18 mouse cellular contexts compared by ENCODE assay signal in genomic region chr16:96926977-96927376, GRCm38 (mm10).
DNase-seq lines count a peak whose midpoint lies in the region; ATAC-seq lines count a peak whose summit lies in the region.
"Had no signal": no experiment of that assay in that cellular context is flagged by ENCODE, and none has a peak within 500 bp of the region (broad histone marks: within the 10 kb centered on the region; RNA-seq: fewer than 3 reads in every experiment).

No protein-coding gene starts in this region.

- no peak for DNase-seq in forebrain, embryonic 11.5 days (ENCODE audit: low spot score)
- no peak for DNase-seq in midbrain, embryonic 11.5 days (ENCODE audit: low spot score, missing footprints)
- no peak for DNase-seq in thymus, postnatal 10 days (ENCODE audit: low spot score in 2 of 2)
- DNase-seq: adrenal gland, postnatal 25 days; gastrocnemius, postnatal 36 days; kidney, postnatal 36 days; liver, postnatal 0 days; lung, postnatal 4 days had no signal

- no peaks in the 10 kb centered on the region for H3K9me3 ChIP-seq in forebrain, embryonic 12.5 days
- H3K9me3 ChIP-seq in forebrain, embryonic 11.5 days (ENCODE audit: control insufficient read depth, low read length) = no peaks in the 10 kb centered on the region
- no peaks in the 10 kb centered on the region for H3K9me3 ChIP-seq in midbrain, embryonic 13.5 days
- H3K9me3 ChIP-seq in midbrain, embryonic 11.5 days (ENCODE audit: control insufficient read depth, low read length) = no peaks in the 10 kb centered on the region
- H3K9me3 ChIP-seq in forebrain, embryonic 16.5 days (ENCODE audit: control insufficient read depth, low read length) = no peaks in the 10 kb centered on the region
- H3K9me3 ChIP-seq in neural tube, embryonic 15.5 days (replicated peaks) = no peaks in the 10 kb centered on the region
- H3K9me3 ChIP-seq: embryonic facial prominence, embryonic 12.5 days; G1E; heart, embryonic 15.5 days; intestine, embryonic 15.5 days; limb, embryonic 13.5 days had no signal

- H3K4me1 ChIP-seq in forebrain, embryonic 12.5 days = peaks cover 8% of the 10 kb centered on the region
- H3K4me1 ChIP-seq in forebrain, embryonic 11.5 days (replicated peaks; ENCODE audit: control insufficient read depth, insufficient read depth, low read length) = no peaks in the 10 kb centered on the region
- peaks cover 14% of the 10 kb centered on the region for H3K4me1 ChIP-seq in midbrain, embryonic 13.5 days (replicated peaks)
- no peaks in the 10 kb centered on the region for H3K4me1 ChIP-seq in midbrain, embryonic 11.5 days (ENCODE audit: control insufficient read depth, insufficient read depth, low read length)
- peaks cover 9% of the 10 kb centered on the region for H3K4me1 ChIP-seq in forebrain, embryonic 16.5 days (replicated peaks; ENCODE audit: control insufficient read depth, insufficient read depth, low read length)
- H3K4me1 ChIP-seq in neural tube, embryonic 15.5 days = peaks cover 10% of the 10 kb centered on the region
- H3K4me1 ChIP-seq: intestine, embryonic 15.5 days; limb, embryonic 13.5 days had no signal

- WGBS in forebrain, embryonic 12.5 days = 65% methylated on average over 3 of the region's 3 CpGs
- 61% methylated on average over 3 of the region's 3 CpGs for WGBS in forebrain, embryonic 11.5 days
- 52% methylated on average over 3 of the region's 3 CpGs for WGBS in midbrain, embryonic 13.5 days
- 65% methylated on average over 3 of the region's 3 CpGs for WGBS in midbrain, embryonic 11.5 days
- 36% methylated on average over 3 of the region's 3 CpGs for WGBS in forebrain, embryonic 16.5 days
- WGBS in neural tube, embryonic 15.5 days = 50% methylated on average over 3 of the region's 3 CpGs

- H3K27ac ChIP-seq in forebrain, embryonic 12.5 days = no peak overlapping the region
- H3K27ac ChIP-seq in forebrain, embryonic 11.5 days (ENCODE audit: low read depth, low read length) = no peak overlapping the region
- H3K27ac ChIP-seq in midbrain, embryonic 13.5 days = peak overlapping the region; percentile 74
- H3K27ac ChIP-seq in midbrain, embryonic 11.5 days (ENCODE audit: low read depth, low read length) = no peak overlapping the region
- peak overlapping the region; percentile 63 for H3K27ac ChIP-seq in forebrain, embryonic 16.5 days (ENCODE audit: low read length)
- 0 out of 2 replicates have a peak overlapping the region, but pooled peaks have one; percentile 30 for H3K27ac ChIP-seq in neural tube, embryonic 15.5 days (replicated peaks)
- H3K27ac ChIP-seq: embryonic facial prominence, embryonic 12.5 days; heart, embryonic 15.5 days; intestine, embryonic 15.5 days; limb, embryonic 13.5 days had no signal

- peak; percentile 61; the same call in 1 of the 2 replicates for ATAC-seq in forebrain, embryonic 12.5 days (ENCODE audit: low FRiP score)
- no peak for ATAC-seq in forebrain, embryonic 11.5 days (replicated peaks; ENCODE audit: low FRiP score)
- ATAC-seq in midbrain, embryonic 13.5 days = peak; percentile 67
- no peak for ATAC-seq in midbrain, embryonic 11.5 days (ENCODE audit: low FRiP score)
- ATAC-seq in forebrain, embryonic 16.5 days = peak; percentile 90
- 0 out of 2 replicates have a peak, but pooled peaks have one; percentile 47 for ATAC-seq in neural tube, embryonic 15.5 days (ENCODE audit: low FRiP score)
- no peak for ATAC-seq in erythroid progenitor cell, adult 5-6 weeks (replicated peaks; ENCODE audit: low FRiP score, poor library complexity, severe bottlenecking)
- ATAC-seq: intestine, embryonic 15.5 days; liver, postnatal 0 days had no signal

- H3K36me3 ChIP-seq in forebrain, embryonic 12.5 days (replicated peaks) = no peaks in the 10 kb centered on the region
- H3K36me3 ChIP-seq in forebrain, embryonic 11.5 days (ENCODE audit: control insufficient read depth, insufficient read depth, low read length) = no peaks in the 10 kb centered on the region
- no peaks in the 10 kb centered on the region for H3K36me3 ChIP-seq in midbrain, embryonic 13.5 days
- H3K36me3 ChIP-seq in midbrain, embryonic 11.5 days (ENCODE audit: control insufficient read depth, insufficient read depth, low read length) = no peaks in the 10 kb centered on the region
- H3K36me3 ChIP-seq in forebrain, embryonic 16.5 days (ENCODE audit: control insufficient read depth, insufficient read depth) = no peaks in the 10 kb centered on the region
- H3K36me3 ChIP-seq in neural tube, embryonic 15.5 days = no peaks in the 10 kb centered on the region
- H3K36me3 ChIP-seq: embryonic facial prominence, embryonic 12.5 days; G1E; heart, embryonic 15.5 days; intestine, embryonic 15.5 days; limb, embryonic 13.5 days had no signal

- no peak overlapping the region for H3K9ac ChIP-seq in forebrain, embryonic 12.5 days
- H3K9ac ChIP-seq in forebrain, embryonic 11.5 days (ENCODE audit: low read length) = no peak overlapping the region
- no peak overlapping the region for H3K9ac ChIP-seq in midbrain, embryonic 13.5 days (replicated peaks)
- no peak overlapping the region for H3K9ac ChIP-seq in midbrain, embryonic 11.5 days (ENCODE audit: low read length)
- no peak overlapping the region for H3K9ac ChIP-seq in forebrain, embryonic 16.5 days (replicated peaks; ENCODE audit: low read depth, low read length)
- no peak overlapping the region for H3K9ac ChIP-seq in neural tube, embryonic 15.5 days (replicated peaks)
- H3K9ac ChIP-seq: embryonic facial prominence, embryonic 12.5 days; heart, embryonic 15.5 days; intestine, embryonic 15.5 days; limb, embryonic 13.5 days; liver, postnatal 0 days had no signal

- H3K4me2 ChIP-seq in forebrain, embryonic 12.5 days = no peak overlapping the region
- no peak overlapping the region for H3K4me2 ChIP-seq in forebrain, embryonic 11.5 days (ENCODE audit: low read depth, low read length, severe bottlenecking)
- no peak overlapping the region; the same call in 1 of the 2 replicates for H3K4me2 ChIP-seq in midbrain, embryonic 13.5 days (replicated peaks)
- H3K4me2 ChIP-seq in midbrain, embryonic 11.5 days = no peak overlapping the region
- H3K4me2 ChIP-seq in forebrain, embryonic 16.5 days (ENCODE audit: low read length) = no peak overlapping the region
- H3K4me2 ChIP-seq in neural tube, embryonic 15.5 days = no peak overlapping the region; the same call in 1 of the 2 replicates
- H3K4me2 ChIP-seq: embryonic facial prominence, embryonic 12.5 days; heart, embryonic 15.5 days; intestine, embryonic 15.5 days; limb, embryonic 13.5 days had no signal

- H3K4me3 ChIP-seq in forebrain, embryonic 12.5 days (replicated peaks) = no peak overlapping the region
- H3K4me3 ChIP-seq in forebrain, embryonic 11.5 days (ENCODE audit: low read depth, low read length) = no peak overlapping the region
- H3K4me3 ChIP-seq in midbrain, embryonic 13.5 days (replicated peaks) = no peak overlapping the region
- no peak overlapping the region for H3K4me3 ChIP-seq in midbrain, embryonic 11.5 days (ENCODE audit: low read depth, low read length)
- H3K4me3 ChIP-seq in forebrain, embryonic 16.5 days (replicated peaks; ENCODE audit: low read length) = no peak overlapping the region
- H3K4me3 ChIP-seq in neural tube, embryonic 15.5 days (replicated peaks) = no peak overlapping the region
- H3K4me3 ChIP-seq: embryonic facial prominence, embryonic 12.5 days; heart, embryonic 15.5 days; intestine, embryonic 15.5 days; limb, embryonic 13.5 days had no signal

- H3K27me3 ChIP-seq in forebrain, embryonic 12.5 days = no peaks in the 10 kb centered on the region
- H3K27me3 ChIP-seq in forebrain, embryonic 11.5 days (ENCODE audit: control insufficient read depth, insufficient read depth, low read length) = no peaks in the 10 kb centered on the region
- H3K27me3 ChIP-seq in midbrain, embryonic 13.5 days = no peaks in the 10 kb centered on the region
- no peaks in the 10 kb centered on the region for H3K27me3 ChIP-seq in midbrain, embryonic 11.5 days (ENCODE audit: control insufficient read depth, insufficient read depth, low read length)
- H3K27me3 ChIP-seq in forebrain, embryonic 16.5 days (replicated peaks; ENCODE audit: control insufficient read depth, insufficient read depth, low read length) = no peaks in the 10 kb centered on the region
- no peaks in the 10 kb centered on the region for H3K27me3 ChIP-seq in neural tube, embryonic 15.5 days (replicated peaks)
- H3K27me3 ChIP-seq: embryonic facial prominence, embryonic 12.5 days; heart, embryonic 15.5 days; intestine, embryonic 15.5 days; limb, embryonic 13.5 days had no signal

Comparison
In these comparisons a context has a peak if more than half of its experiments do, and no peak if none do; other contexts are left out.
1. ATAC-seq: peak in forebrain, embryonic 12.5 days (single experiment), midbrain, embryonic 13.5 days (single experiment), forebrain, embryonic 16.5 days (single experiment) and neural tube, embryonic 15.5 days (single experiment); none in forebrain, embryonic 11.5 days (single experiment), midbrain, embryonic 11.5 days (single experiment) and erythroid progenitor cell, adult 5-6 weeks (single experiment).
2. H3K27ac ChIP-seq: peak in midbrain, embryonic 13.5 days (single experiment), forebrain, embryonic 16.5 days (single experiment) and neural tube, embryonic 15.5 days (single experiment); none in forebrain, embryonic 12.5 days (single experiment), forebrain, embryonic 11.5 days (single experiment) and midbrain, embryonic 11.5 days (single experiment).